Mouse (Mus musculus): ENCODE measurements around the gene Slc22a19.
"Not testable (repeated sequence)": the region's sequence is repeated elsewhere in the genome, so short reads cannot be mapped to it uniquely, and the experiment has no call there.

Slc22a19 gene

DNA sequence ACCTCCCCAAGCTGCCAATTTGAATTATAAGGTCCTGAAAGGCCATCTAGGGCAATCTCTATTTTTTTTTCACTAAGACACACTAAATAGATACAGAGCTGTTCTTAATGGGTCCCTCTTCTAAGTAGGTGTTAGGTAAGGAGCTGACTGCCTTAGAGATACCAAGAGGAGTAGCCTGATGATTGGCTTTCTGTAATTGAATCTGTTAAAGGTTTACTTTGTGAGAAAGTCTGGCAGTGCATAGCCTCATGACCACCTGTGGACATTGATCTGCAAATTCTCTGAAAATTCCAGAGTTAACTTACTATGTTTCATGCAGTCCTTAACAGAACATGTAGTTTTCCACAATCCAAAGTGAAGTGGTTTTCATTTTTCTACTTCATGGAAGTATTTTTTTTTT, at the start of gene Slc22a19:
Slc22a19 (minus strand) TSS at position 163 of the 400 bp plus-strand sequence.
- DNase-seq = no peak

DNA sequence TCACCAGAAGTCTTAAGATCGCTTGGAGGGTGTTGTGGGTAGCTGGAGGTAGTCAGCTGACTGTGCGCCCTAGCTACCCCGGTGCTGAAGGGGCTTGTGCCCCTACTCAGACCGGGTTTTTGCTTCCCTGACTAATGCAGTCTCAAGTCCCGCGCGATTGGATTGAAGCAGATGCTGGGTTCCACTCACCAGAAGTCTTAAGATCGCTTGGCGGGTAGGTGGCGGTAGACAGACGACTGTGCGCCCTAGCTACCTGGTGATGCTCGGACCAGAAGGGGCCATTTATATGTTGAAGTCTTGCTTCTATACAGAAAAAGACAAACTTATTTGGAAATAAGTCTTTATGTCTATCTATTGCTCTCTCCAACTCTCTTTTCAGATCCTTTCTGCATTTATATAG, 42.3 kb upstream of the Slc22a19 start:
- DNase-seq = not testable (repeated sequence)

DNA sequence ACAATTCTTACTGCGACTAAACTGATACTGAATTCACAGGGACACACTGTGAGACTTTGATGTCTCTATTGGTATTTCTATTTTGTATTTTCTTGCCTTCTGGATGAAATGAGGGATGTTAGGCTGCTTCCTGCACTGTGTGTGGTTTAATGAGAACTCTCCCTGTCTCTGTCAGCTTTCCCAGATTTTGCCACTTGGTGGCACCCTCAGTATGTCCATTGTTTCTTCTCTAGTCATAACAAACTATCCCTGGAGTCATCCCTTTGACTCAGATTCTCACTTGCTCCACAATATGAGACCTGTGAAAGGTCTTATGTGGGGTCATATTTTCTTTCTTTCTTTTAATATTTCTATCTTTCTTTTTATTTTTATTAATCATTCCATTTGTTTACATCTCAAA, 18.4 kb upstream of the Slc22a19 start:
- DNase-seq = no peak

DNA sequence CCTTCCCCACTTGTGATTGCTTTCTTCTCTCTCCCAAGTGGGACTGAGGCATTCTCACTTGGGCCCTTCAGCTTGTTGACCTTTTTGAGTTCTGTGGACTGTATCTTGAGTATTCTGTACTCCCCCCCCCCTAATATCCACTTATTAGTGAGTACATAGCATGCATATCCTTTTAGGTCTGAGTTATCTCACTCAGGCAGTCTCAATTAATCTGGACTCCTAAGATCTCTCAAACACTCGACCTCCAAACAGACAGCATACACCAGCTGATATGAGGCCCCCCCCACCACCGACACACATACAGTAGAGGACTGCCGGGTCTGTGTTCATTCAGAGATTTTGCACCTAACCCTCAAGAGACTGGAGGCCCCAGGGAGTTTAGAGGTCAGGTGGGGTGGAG, 18.0 kb downstream of the Slc22a19 start:
- DNase-seq = not testable (repeated sequence)

DNA sequence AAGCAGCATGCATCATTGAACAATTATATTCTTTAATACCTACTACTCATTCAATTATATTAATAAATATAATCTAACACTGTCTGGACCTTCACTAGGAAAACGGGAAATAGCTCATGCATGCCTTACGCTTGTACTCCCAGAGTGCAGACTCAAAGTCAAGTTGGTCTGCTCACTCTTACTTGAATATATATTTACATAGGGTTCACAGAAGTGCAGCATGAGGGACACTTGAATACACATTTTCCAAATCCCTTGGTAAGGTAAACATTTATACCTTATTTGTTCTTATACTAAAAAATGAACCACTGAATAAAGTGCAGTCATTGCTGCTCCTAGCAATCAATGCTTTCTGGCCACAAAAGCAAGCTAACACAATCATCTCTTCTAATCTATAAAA, 19.9 kb downstream of the Slc22a19 start:
- no peak for DNase-seq

DNA sequence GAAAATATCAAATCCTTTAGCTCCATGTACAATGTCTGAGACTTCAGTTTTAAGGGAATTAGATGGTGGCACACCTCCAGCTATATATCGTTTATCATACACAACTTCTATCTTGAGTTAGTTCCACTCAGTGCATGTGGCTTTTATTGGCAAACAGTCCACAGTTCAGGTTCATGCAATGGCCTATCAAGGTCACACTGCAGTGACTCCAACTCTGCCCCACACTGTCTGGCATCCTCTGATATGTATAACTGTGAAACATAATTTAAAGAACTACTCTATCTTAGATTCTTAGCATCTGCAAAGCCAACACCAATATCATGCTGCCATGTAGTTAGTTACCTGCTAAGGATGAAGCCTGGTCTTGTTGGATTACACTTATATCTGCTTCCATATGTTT, 23.1 kb downstream of the Slc22a19 start:
- DNase-seq = no peak

DNA sequence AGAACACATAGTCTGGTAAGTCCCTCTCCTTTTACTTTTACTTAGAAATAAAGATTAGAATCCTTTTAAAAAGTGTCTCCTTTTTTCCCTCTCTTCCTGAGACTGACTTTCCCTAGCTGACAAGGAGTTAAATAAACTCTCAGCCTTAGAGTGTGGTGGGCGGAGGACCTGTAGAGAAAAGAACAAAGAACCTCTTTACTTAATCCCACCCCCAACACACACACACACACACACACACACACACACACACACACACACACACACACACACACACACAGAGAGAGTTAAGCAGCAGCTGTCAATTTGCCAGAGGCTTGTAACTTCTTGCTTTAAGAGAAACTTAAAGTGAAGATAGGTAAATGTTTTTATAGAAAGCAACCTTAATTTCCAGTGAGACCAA, 39.1 kb downstream of the Slc22a19 start:
- no peak for DNase-seq

DNA sequence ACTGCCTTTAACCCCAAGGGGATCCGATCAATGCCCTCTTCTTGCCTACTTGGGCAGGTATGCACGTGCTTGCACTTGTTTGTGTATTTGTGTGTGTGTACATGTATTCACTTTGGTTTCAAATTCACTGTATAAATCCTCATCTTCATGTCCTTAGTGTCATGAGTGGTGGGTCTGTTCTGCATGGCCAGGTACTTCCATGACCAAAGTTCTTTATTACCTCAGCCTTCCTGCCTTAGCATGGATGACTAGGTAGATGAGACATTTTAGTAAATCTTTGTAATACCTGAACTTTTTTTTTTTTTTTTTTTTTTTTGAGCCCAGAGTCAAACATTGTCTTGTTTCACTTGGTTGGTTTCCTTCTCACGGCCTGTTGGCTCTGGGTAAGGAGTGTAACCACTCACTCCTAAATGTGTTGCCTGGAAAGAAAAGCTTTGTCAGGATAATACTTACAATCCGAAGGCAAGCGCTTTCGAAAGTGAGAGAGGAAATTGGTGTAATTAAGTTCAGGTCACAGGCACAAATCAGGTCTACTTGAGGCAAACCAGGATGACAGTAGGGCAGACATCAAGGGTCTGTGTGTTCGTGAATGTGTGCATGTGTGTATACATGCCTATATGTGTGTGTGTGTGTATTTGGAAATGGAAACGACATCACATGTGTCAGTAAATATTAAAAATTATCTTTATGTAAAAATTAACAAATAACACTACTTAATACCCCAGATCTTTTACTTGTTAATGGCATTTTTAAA, 62.0 kb downstream of the Slc22a19 start:
- no peak for DNase-seq

DNA sequence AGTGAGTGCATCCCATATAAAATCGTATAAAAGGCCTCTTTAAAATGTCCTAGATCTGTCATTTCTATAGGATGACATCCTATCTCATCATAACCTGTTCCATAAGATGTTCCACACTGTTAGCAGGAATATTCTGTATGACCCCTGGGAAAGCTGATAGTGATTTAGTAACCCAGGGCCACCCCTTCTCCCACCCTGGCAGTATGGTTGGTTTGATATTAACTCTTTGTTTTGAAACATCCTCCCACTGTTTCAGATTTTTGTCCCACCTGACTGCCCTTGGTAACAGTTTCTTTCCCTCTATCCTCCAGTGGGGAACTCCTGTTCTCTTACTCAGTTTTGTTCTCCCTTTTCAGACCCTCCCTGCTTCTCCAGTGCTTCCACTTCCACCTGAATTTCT, 77.3 kb downstream of the Slc22a19 start:
- DNase-seq = no peak

DNA sequence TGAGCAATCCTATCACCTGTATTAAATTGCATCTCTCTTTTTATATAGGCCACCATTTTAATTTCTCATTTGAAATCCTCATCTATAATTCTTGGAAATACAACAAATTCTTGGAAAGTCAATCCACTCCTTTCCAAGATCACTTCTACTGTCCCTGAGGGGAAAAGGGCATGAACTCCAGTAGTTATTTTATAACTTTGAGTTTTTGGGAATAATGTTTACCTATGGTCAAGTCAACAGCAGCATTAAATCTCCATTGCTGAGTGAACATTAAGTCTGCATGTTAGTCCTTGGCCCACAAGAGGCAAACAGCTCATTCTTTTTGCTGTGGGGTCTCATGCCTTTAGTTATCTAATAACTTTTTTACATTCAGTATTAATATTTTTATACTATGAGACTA, 78.1 kb downstream of the Slc22a19 start:
- no peak for DNase-seq
